Mouse (Mus musculus) forebrain, embryonic 12.5 days (tissue): Measurements from ENCODE around the gene Fam76a. TPM values are rescaled to one million over a fixed set of nuclear protein-coding genes. Genes with fewer than 3 reads are reported as not detected.
A peak's percentile ranks its signal among the peaks of the same experiment; 100 is the strongest.

Source experiments
- ATAC-seq: fragments of 200-750 bp; cut with Nextera tagmentation; 2 replicates; pipeline ENCODE4 v1.8.0; 2017; ENCODE audit warnings: moderate TSS enrichment; ENCODE audit not compliant: low FRiP score
- H3K27ac ChIP-seq: fragments of 300-500 bp; sonication (generic); 2 replicates; pipeline ENCODE4 v1.5.1; 2016; ENCODE audit warnings: mild to moderate bottlenecking
- H3K27me3 ChIP-seq: fragments of 300-500 bp; sonication (generic); 2 replicates; pipeline ENCODE4 v1.6.1; 2016; ENCODE audit warnings: mild to moderate bottlenecking
- H3K36me3 ChIP-seq: fragments of 300-500 bp; sonication (generic); replicated peaks from 2 replicates; pipeline ENCODE4 v1.6.1; 2016; ENCODE audit warnings: mild to moderate bottlenecking
- H3K4me1 ChIP-seq: fragments of 300-500 bp; sonication (generic); 2 replicates; pipeline ENCODE4 v1.6.1; 2016
- H3K4me2 ChIP-seq: fragments of 300-500 bp; sonication (generic); 2 replicates; pipeline ENCODE4 v1.6.1; 2016; ENCODE audit warnings: mild to moderate bottlenecking, moderate library complexity
- H3K4me3 ChIP-seq: fragments of 300-500 bp; sonication (generic); replicated peaks from 2 replicates; pipeline ENCODE4 v1.5.1; 2016; ENCODE audit warnings: mild to moderate bottlenecking
- H3K9ac ChIP-seq: fragments of 300-500 bp; sonication (generic); 2 replicates; pipeline ENCODE4 v1.6.1; 2016; ENCODE audit warnings: mild to moderate bottlenecking
- H3K9me3 ChIP-seq: fragments of 300-500 bp; sonication (generic); 2 replicates; pipeline ENCODE4 v1.6.1; 2016
- WGBS: fragments of 180-500 bp; shearing (Covaris S2); methylation state at CpG from one replicate; pipeline ENCODE4 v1.1.7; 2016; 5-methylcytosine and 5-hydroxymethylcytosine counted together
- polyA plus RNA-seq: library from polyadenylated mRNA; unstranded; fragments of >200 nt; fragmentation: Nextera tagmentation; extraction: Ambion mirVana; gene quantifications from 2 replicates; pipeline ENCODE4 v1.2.1, GENCODE M21; 2016

The Fam76a gene
- polyA plus RNA-seq, 1 experiment from 2014 or later = 30.3 TPM

- H3K27ac ChIP-seq = no peak overlapping the region
- no peaks in the 10 kb centered on the region for H3K9me3 ChIP-seq
- no peak overlapping the region for H3K9ac ChIP-seq
- H3K4me1 ChIP-seq = no peaks in the 10 kb centered on the region
- H3K27me3 ChIP-seq = no peaks in the 10 kb centered on the region
- H3K4me2 ChIP-seq = no peak overlapping the region
- WGBS = 90% methylated on average over 6 of the region's 6 CpGs
- H3K36me3 ChIP-seq = peaks cover 79% of the 10 kb centered on the region
- no peak for ATAC-seq
- no peak overlapping the region for H3K4me3 ChIP-seq
These were observed 10.2 kb downstream of the Fam76a start for GRCm38 (mm10) chr4:132912156-132912555.

- Histone ChIP-seq H3K27ac (no peak overlapping the region), H3K9me3 (no peaks in the 10 kb centered on the region), H3K9ac (no peak overlapping the region), H3K4me1 (no peaks in the 10 kb centered on the region), H3K4me2 (no peak overlapping the region), H3K4me3 (no peak overlapping the region), H3K36me3 (peaks cover 74% of the 10 kb centered on the region), H3K27me3 (no peaks in the 10 kb centered on the region)
- WGBS = 93% methylated on average over 5 of the region's 5 CpGs
- no peak for ATAC-seq
These were observed 16.5 kb downstream of the Fam76a start for GRCm38 (mm10) chr4:132905843-132906360.

GRCm38 (mm10) chr4:132904765-132905309 is 17.5 kb downstream of the Fam76a start:
- Histone ChIP-seq H3K27ac (no peak overlapping the region), H3K4me2 (no peak overlapping the region), H3K36me3 (peaks cover 74% of the 10 kb centered on the region), H3K4me1 (no peaks in the 10 kb centered on the region), H3K9me3 (no peaks in the 10 kb centered on the region), H3K9ac (no peak overlapping the region), H3K27me3 (no peaks in the 10 kb centered on the region), H3K4me3 (no peak overlapping the region)
- no peak for ATAC-seq
- WGBS = 86% methylated on average over 9 of the region's 9 CpGs

- H3K9me3 ChIP-seq = no peaks in the 10 kb centered on the region
- no peak for ATAC-seq
- no peaks in the 10 kb centered on the region for H3K27me3 ChIP-seq
- no peak overlapping the region for H3K4me2 ChIP-seq
- no peak overlapping the region for H3K4me3 ChIP-seq
- WGBS = 92% methylated on average over 2 of the region's 2 CpGs
- no peak overlapping the region for H3K27ac ChIP-seq
- no peaks in the 10 kb centered on the region for H3K4me1 ChIP-seq
- peaks cover 68% of the 10 kb centered on the region for H3K36me3 ChIP-seq
- H3K9ac ChIP-seq = no peak overlapping the region
These were observed 18.3 kb downstream of the Fam76a start for GRCm38 (mm10) chr4:132904071-132904470.

GRCm38 (mm10) chr4:132898197-132898596 is 24.2 kb downstream of the Fam76a start:
- Histone ChIP-seq H3K27ac (no peak overlapping the region), H3K9ac (no peak overlapping the region), H3K27me3 (0 out of 2 replicates have a peak, but pooled peaks cover 11% of the 10 kb centered on the region), H3K4me1 (peaks cover 10% of the 10 kb centered on the region), H3K4me3 (no peak overlapping the region), H3K36me3 (peaks cover 32% of the 10 kb centered on the region), H3K9me3 (no peaks in the 10 kb centered on the region), H3K4me2 (no peak overlapping the region)
- WGBS = 90% methylated on average over 9 of the region's 9 CpGs
- no peak for ATAC-seq

GRCm38 (mm10) chr4:132894402-132894801 is 28.0 kb downstream of the Fam76a start:
- H3K4me1 ChIP-seq = peaks cover 10% of the 10 kb centered on the region
- H3K27me3 ChIP-seq = 0 out of 2 replicates have a peak, but pooled peaks cover 11% of the 10 kb centered on the region
- H3K4me3 ChIP-seq = no peak overlapping the region
- no peak overlapping the region for H3K9ac ChIP-seq
- H3K4me2 ChIP-seq = no peak overlapping the region
- H3K36me3 ChIP-seq = no peaks in the 10 kb centered on the region
- no peaks in the 10 kb centered on the region for H3K9me3 ChIP-seq
- no peak overlapping the region for H3K27ac ChIP-seq
- ATAC-seq = no peak
- WGBS = 6% methylated on average over 7 of the region's 7 CpGs

GRCm38 (mm10) chr4:132884844-132885374 is 37.4 kb downstream of the Fam76a start:
- Histone ChIP-seq H3K9me3 (no peaks in the 10 kb centered on the region), H3K27ac (0 out of 2 replicates have a peak overlapping the region, but pooled peaks have one; percentile 84), H3K36me3 (peaks cover 12% of the 10 kb centered on the region), H3K9ac (peak overlapping the region; percentile 96), H3K4me1 (peaks cover 23% of the 10 kb centered on the region), H3K4me2 (peak overlapping the region; percentile 90), H3K4me3 (peak overlapping the region; percentile 93), H3K27me3 (peaks cover 4% of the 10 kb centered on the region; the same call in 1 of the 2 replicates)
- WGBS = 13% methylated on average over 9 of the region's 9 CpGs
- no peak for ATAC-seq

- ATAC-seq = peak; percentile 97
- Histone ChIP-seq H3K9me3 (no peaks in the 10 kb centered on the region), H3K4me3 (peak within 1 kb of the TSS; percentile 93), H3K27me3 (peaks cover 4% of the 10 kb centered on the region; the same call in 1 of the 2 replicates), H3K36me3 (peaks cover 17% of the 10 kb centered on the region), H3K27ac (peak within 1 kb of the TSS; percentile 84), H3K9ac (peak within 1 kb of the TSS; percentile 96), H3K4me1 (peaks cover 23% of the 10 kb centered on the region), H3K4me2 (peak within 1 kb of the TSS; percentile 90)
- WGBS = under 1% methylated on average over 72 of the region's 72 CpGs
These were observed 38.1 kb downstream of the Fam76a start, which contains the start of gene Stx12 for GRCm38 (mm10) chr4:132884064-132884843. Gene Stx12 (minus strand): TSS chr4:132884509.

GRCm38 (mm10) chr4:132883561-132884063 is 38.7 kb downstream of the Fam76a start:
- Histone ChIP-seq H3K27ac (peak overlapping the region; percentile 84), H3K9ac (peak overlapping the region; percentile 96), H3K27me3 (peaks cover 4% of the 10 kb centered on the region; the same call in 1 of the 2 replicates), H3K36me3 (peaks cover 17% of the 10 kb centered on the region), H3K4me2 (peak overlapping the region; percentile 90), H3K4me1 (peaks cover 23% of the 10 kb centered on the region), H3K9me3 (no peaks in the 10 kb centered on the region), H3K4me3 (peak overlapping the region; percentile 93)
- no peak; the same call in 1 of the 2 replicates for ATAC-seq
- 5% methylated on average over 21 of the region's 21 CpGs for WGBS

- H3K9ac ChIP-seq = no peak overlapping the region
- H3K36me3 ChIP-seq = peaks cover 21% of the 10 kb centered on the region
- H3K27me3 ChIP-seq = no peaks in the 10 kb centered on the region
- 94% methylated on average over 7 of the region's 7 CpGs for WGBS
- no peak for ATAC-seq
- H3K4me1 ChIP-seq = no peaks in the 10 kb centered on the region
- H3K4me2 ChIP-seq = no peak overlapping the region
- no peak overlapping the region for H3K4me3 ChIP-seq
- no peaks in the 10 kb centered on the region for H3K9me3 ChIP-seq
- H3K27ac ChIP-seq = no peak overlapping the region
These were observed 47.8 kb downstream of the Fam76a start for GRCm38 (mm10) chr4:132874363-132875097.

- Histone ChIP-seq H3K27ac (no peak overlapping the region), H3K36me3 (peaks cover 28% of the 10 kb centered on the region), H3K9me3 (no peaks in the 10 kb centered on the region), H3K27me3 (no peaks in the 10 kb centered on the region), H3K4me3 (no peak overlapping the region), H3K4me2 (no peak overlapping the region), H3K4me1 (no peaks in the 10 kb centered on the region), H3K9ac (no peak overlapping the region)
- 89% methylated on average over 11 of the region's 11 CpGs for WGBS
- no peak for ATAC-seq
These were observed 48.6 kb downstream of the Fam76a start for GRCm38 (mm10) chr4:132873481-132874362.
